Mouse (Mus musculus): ENCODE data around the gene Lamtor1.

DNA sequence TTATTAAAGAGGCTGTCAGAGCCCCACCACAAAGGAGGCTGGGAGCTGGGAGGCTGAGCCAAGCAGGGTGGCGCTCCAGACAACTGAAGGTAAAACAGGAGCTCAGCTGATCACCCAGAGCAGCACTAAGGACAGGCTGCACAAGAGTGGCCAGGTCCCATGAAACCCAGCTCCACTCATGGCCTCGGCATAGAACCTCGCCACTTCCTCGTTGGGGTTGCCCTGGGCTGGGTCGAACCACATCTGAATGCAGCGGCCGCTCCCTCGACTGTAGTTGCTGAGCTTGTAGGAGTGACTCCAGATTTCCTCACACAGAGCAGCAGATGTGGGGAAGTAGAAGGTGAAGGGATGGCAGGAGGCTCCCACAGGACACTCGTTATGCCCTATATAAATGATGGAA lies 47.3 kb upstream of the Lamtor1 start:
- TF ChIP-seq CTCF (IDR thresholded peaks at IDR 0.05; ENCODE audit: low read depth) = no peak
- TF ChIP-seq EP300 (IDR thresholded peaks at IDR 0.05; ENCODE audit: low read depth) = no peak
